Mouse (Mus musculus) midbrain, embryonic 14.5 days (tissue): ENCODE measurements around the gene Chp1. TPM values are rescaled to one million over a fixed set of nuclear protein-coding genes. Genes with fewer than 3 reads are reported as not detected.

Experiments used
- ATAC-seq: fragments of 200-750 bp; cut with Nextera tagmentation; 2 replicates; pipeline ENCODE4 v1.8.0; 2017; ENCODE audit warnings: moderate number of reproducible peaks, moderate library complexity; ENCODE audit not compliant: low FRiP score, low TSS enrichment
- DNase-seq: peaks from one replicate; pipeline ENCODE4 v3.0.0-alpha.2; 2015
- H3K27ac ChIP-seq: fragments of 300-500 bp; sonication (generic); replicated peaks from 2 replicates; pipeline ENCODE4 v1.5.1; 2014; ENCODE audit warnings: mild to moderate bottlenecking, low read depth, low read length, moderate library complexity
- H3K27me3 ChIP-seq: fragments of 300-500 bp; sonication (generic); 2 replicates; pipeline ENCODE4 v1.6.1; 2014; ENCODE audit warnings: low read length, control low read depth, mixed read lengths; ENCODE audit not compliant: control insufficient read depth, insufficient read depth
- H3K36me3 ChIP-seq: fragments of 300-500 bp; sonication (generic); 2 replicates; pipeline ENCODE4 v1.6.1; 2014; ENCODE audit warnings: low read length, control low read depth; ENCODE audit not compliant: control insufficient read depth, insufficient read depth
- H3K4me1 ChIP-seq: fragments of 300-500 bp; sonication (generic); 2 replicates; pipeline ENCODE4 v1.6.1; 2014; ENCODE audit warnings: mild to moderate bottlenecking, antibody characterized with exemption, low read length, control low read depth; ENCODE audit not compliant: control insufficient read depth, insufficient read depth
- H3K4me2 ChIP-seq: fragments of 300-500 bp; sonication (generic); 2 replicates; pipeline ENCODE4 v1.6.1; 2014; ENCODE audit warnings: mild to moderate bottlenecking, low read length, moderate library complexity
- H3K4me3 ChIP-seq: fragments of 300-500 bp; sonication (generic); replicated peaks from 2 replicates; pipeline ENCODE4 v1.5.1; 2014; ENCODE audit warnings: low read depth, low read length
- H3K9ac ChIP-seq: fragments of 300-500 bp; sonication (generic); replicated peaks from 2 replicates; pipeline ENCODE4 v1.6.1; 2014; ENCODE audit warnings: mild to moderate bottlenecking, low read length, moderate library complexity
- H3K9me3 ChIP-seq: fragments of 300-500 bp; sonication (generic); 2 replicates; pipeline ENCODE4 v1.6.1; 2016; ENCODE audit warnings: low read length, control low read depth, mixed read lengths; ENCODE audit not compliant: control insufficient read depth
- WGBS: fragments of 180-500 bp; shearing (Covaris S2); extraction: QIAGEN DNeasy Blood & Tissue Kit; methylation state at CpG from one replicate; pipeline ENCODE4 v1.1.7; 2014; 5-methylcytosine and 5-hydroxymethylcytosine counted together
- polyA plus RNA-seq: library from polyadenylated mRNA; unstranded; fragments of >200 nt; fragmentation: Nextera tagmentation; extraction: Ambion mirVana; gene quantifications from 2 replicates; pipeline ENCODE4 v1.2.1, GENCODE M21; 2014

Chp1 gene
- polyA plus RNA-seq, 1 experiment from 2014 or later: 57.4 TPM

DNA sequence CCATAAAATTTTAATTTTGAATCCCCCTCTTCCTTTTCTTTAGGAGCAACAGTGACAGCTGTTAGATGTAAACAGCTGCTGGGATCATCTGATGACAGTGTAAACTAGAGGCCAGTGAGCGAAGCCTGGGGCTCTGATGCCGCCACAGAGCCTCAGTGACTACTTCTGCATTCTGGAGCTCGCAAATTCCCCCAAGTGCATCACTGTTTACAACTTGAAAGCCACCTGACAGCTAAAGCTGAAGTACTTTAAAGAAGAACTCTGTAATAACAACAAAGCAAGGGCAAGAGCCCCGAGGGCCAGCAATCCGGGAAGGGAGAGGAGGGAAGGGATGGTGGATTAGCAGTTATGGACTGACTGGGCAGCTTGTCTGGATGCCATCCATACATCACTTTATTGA is 30.7 kb upstream of the Chp1 start:
- DNase-seq (peak; percentile 1), ATAC-seq (no peak)
- Histone ChIP-seq H3K36me3 (no peaks in the 10 kb centered on the region), H3K4me2 (no peak overlapping the region), H3K4me1 (no peaks in the 10 kb centered on the region), H3K27ac (no peak overlapping the region), H3K9ac (no peak overlapping the region), H3K9me3 (no peaks in the 10 kb centered on the region), H3K4me3 (no peak overlapping the region), H3K27me3 (no peaks in the 10 kb centered on the region)
- 67% methylated on average over 5 of the region's 5 CpGs for WGBS

DNA sequence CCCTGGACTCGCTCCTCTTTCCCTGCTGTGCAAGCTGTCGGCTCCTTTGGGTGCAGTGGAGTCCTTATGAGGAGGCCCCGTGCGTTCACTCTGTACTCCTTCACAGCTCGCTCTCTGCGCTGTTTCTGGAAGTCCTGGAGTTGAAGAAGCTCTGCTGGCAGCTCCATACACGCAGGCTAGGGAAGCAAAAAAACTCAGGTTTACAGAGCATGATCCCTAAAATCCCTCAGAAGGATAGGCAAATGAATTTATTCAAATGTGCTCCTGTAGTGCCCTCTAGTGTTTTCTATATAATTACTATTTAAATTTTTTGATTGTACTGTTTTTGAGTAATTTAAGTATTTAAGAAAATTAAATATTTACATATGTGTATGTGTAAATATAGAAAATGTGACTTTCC is 26.9 kb upstream of the Chp1 start:
- no peak for ATAC-seq

GRCm38 (mm10) chr2:119523836-119524235 is 23.7 kb upstream of the Chp1 start:
- Histone ChIP-seq H3K9ac (no peak overlapping the region), H3K27me3 (no peaks in the 10 kb centered on the region), H3K4me1 (no peaks in the 10 kb centered on the region), H3K36me3 (no peaks in the 10 kb centered on the region), H3K4me3 (no peak overlapping the region), H3K4me2 (no peak overlapping the region), H3K9me3 (no peaks in the 10 kb centered on the region), H3K27ac (no peak overlapping the region)
- WGBS: 86% methylated on average over 4 of the region's 4 CpGs
- ATAC-seq: no peak
- DNase-seq: no peak

More for the DNA sequence above, 26.9 kb upstream of the Chp1 start:
- H3K4me2 ChIP-seq: no peak overlapping the region
- no peaks in the 10 kb centered on the region for H3K27me3 ChIP-seq
- no peaks in the 10 kb centered on the region for H3K9me3 ChIP-seq
- no peak overlapping the region for H3K27ac ChIP-seq
- WGBS: 71% methylated on average over 7 of the region's 7 CpGs
- no peak overlapping the region for H3K9ac ChIP-seq
- H3K4me3 ChIP-seq: no peak overlapping the region
- H3K36me3 ChIP-seq: no peaks in the 10 kb centered on the region
- peak; percentile 42 for DNase-seq
- H3K4me1 ChIP-seq: no peaks in the 10 kb centered on the region

- H3K27ac ChIP-seq: no peak overlapping the region
- H3K4me1 ChIP-seq: no peaks in the 10 kb centered on the region
- no peak overlapping the region for H3K4me3 ChIP-seq
- 53% methylated on average over 4 of the region's 4 CpGs for WGBS
- H3K9ac ChIP-seq: no peak overlapping the region
- no peaks in the 10 kb centered on the region for H3K27me3 ChIP-seq
- ATAC-seq (no peak), DNase-seq (no peak)
- H3K9me3 ChIP-seq: no peaks in the 10 kb centered on the region
- H3K36me3 ChIP-seq: no peaks in the 10 kb centered on the region
- H3K4me2 ChIP-seq: no peak overlapping the region
Observed at GRCm38 (mm10) chr2:119525422-119525821, 22.1 kb upstream of the Chp1 start.

GRCm38 (mm10) chr2:119538802-119539201 is 8.7 kb upstream of the Chp1 start:
- H3K9ac ChIP-seq: no peak overlapping the region
- no peak overlapping the region for H3K4me3 ChIP-seq
- DNase-seq: no peak
- no peaks in the 10 kb centered on the region for H3K27me3 ChIP-seq
- no peaks in the 10 kb centered on the region for H3K9me3 ChIP-seq
- H3K4me2 ChIP-seq: no peak overlapping the region
- ATAC-seq: no peak
- H3K4me1 ChIP-seq: no peaks in the 10 kb centered on the region
- H3K27ac ChIP-seq: no peak overlapping the region
- 82% methylated on average over 9 of the region's 9 CpGs for WGBS
- H3K36me3 ChIP-seq: no peaks in the 10 kb centered on the region

DNA sequence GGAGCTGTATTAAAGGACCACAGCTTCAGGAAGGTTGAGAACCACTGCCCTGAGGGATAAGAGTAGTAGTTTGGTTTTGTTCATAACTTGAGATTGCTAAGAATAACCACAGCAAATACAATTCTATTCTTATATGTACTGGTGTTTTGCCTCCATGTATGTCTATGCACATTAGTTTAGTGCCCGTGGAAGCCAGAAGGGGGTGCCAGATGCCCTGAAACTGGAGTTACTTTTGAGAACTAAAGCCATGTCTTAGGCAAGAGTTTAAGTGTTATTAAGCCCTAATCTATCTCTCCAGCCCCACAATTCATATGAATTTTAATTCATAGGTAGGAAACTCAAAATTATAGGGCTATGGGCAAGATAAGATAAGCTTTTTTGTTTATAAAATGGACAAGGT is 5.4 kb upstream of the Chp1 start:
- H3K9ac ChIP-seq: no peak overlapping the region
- H3K27me3 ChIP-seq: no peaks in the 10 kb centered on the region
- no peaks in the 10 kb centered on the region for H3K36me3 ChIP-seq
- no peak overlapping the region for H3K27ac ChIP-seq
- no peaks in the 10 kb centered on the region for H3K4me1 ChIP-seq
- no peak overlapping the region for H3K4me2 ChIP-seq
- DNase-seq (peak; percentile 69), ATAC-seq (no peak)
- 35% methylated on average over 1 of the region's 1 CpGs for WGBS
- H3K9me3 ChIP-seq: no peaks in the 10 kb centered on the region
- no peak overlapping the region for H3K4me3 ChIP-seq

- H3K27me3 ChIP-seq: no peaks in the 10 kb centered on the region
- no peak overlapping the region for H3K9ac ChIP-seq
- no peaks in the 10 kb centered on the region for H3K36me3 ChIP-seq
- no peak overlapping the region for H3K4me2 ChIP-seq
- ATAC-seq (no peak), DNase-seq (no peak)
- no peak overlapping the region for H3K27ac ChIP-seq
- 75% methylated on average over 2 of the region's 2 CpGs for WGBS
- no peak overlapping the region for H3K4me3 ChIP-seq
- peaks cover 3% of the 10 kb centered on the region for H3K4me1 ChIP-seq
- no peaks in the 10 kb centered on the region for H3K9me3 ChIP-seq
Observed at GRCm38 (mm10) chr2:119543656-119544055, 3.8 kb upstream of the Chp1 start.

DNA sequence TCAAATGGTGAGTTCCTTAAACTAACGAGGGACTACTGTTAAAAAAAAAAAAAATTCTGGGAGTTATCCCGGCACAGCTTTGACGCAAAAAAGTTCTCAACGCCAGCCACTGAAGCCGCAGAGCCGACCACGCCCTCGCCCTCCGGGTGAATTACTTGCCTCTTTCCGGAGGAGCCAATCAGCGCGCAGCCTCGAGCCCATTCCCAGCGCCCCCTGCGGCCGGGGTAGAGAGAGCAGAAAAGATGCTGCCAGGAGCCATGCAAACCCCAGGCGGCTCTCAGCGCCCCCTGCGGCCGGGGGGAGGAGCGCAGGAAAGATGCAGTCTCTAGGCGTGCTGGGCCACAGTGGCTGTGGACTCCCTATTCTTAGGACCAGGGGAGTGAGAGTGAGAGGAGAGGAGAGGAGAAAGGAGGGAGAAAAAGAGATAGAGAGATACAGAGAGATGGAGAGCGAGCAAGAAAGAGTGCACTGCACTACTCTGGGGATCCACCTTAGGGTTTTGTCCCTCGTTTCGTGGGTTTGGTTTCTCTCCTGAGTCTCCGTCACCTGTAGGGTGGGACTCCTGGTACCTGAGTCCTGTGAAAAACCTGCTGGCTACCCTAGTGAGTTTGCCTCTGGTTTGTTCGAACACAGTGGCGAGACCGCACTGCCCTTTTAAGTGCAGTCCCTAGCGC is 512 bp upstream of the Chp1 start:
- WGBS: under 1% methylated on average over 30 of the region's 30 CpGs
- Histone ChIP-seq H3K27me3 (no peaks in the 10 kb centered on the region), H3K4me2 (peak overlapping the region; percentile 67), H3K4me3 (peak overlapping the region; percentile 82), H3K9me3 (no peaks in the 10 kb centered on the region), H3K36me3 (no peaks in the 10 kb centered on the region), H3K9ac (peak overlapping the region; percentile 80; the same call in 1 of the 2 replicates), H3K27ac (peak overlapping the region; percentile 83), H3K4me1 (peaks cover 12% of the 10 kb centered on the region)
- DNase-seq: peak; percentile 77
- ATAC-seq: peak; percentile 37

GRCm38 (mm10) chr2:119548371-119548660 is 819 bp downstream of the Chp1 start:
- ATAC-seq (no peak), DNase-seq (no peak)
- Histone ChIP-seq H3K36me3 (no peaks in the 10 kb centered on the region), H3K9me3 (no peaks in the 10 kb centered on the region), H3K4me3 (peak overlapping the region; percentile 82), H3K9ac (peak overlapping the region; percentile 80), H3K4me1 (peaks cover 12% of the 10 kb centered on the region), H3K27ac (peak overlapping the region; percentile 83), H3K4me2 (peak overlapping the region; percentile 67), H3K27me3 (no peaks in the 10 kb centered on the region)
- WGBS: 12% methylated on average over 3 of the region's 3 CpGs
